Mouse (Mus musculus) MEL (cell line): Measurements from ENCODE around the gene Cap1. TPM values are rescaled to one million over a fixed set of nuclear protein-coding genes. Genes with fewer than 3 reads are reported as not detected.

Source experiments
- DNase-seq: peaks from one replicate; pipeline ENCODE4 v3.0.0; 2011; ENCODE audit warnings: low read depth, low spot score
- H3K27ac ChIP-seq: 2 replicates; pipeline ENCODE4 v1.5.1; 2012; ENCODE audit warnings: low read depth, mild to moderate bottlenecking, control low read depth, low read length, moderate library complexity; ENCODE audit not compliant: control insufficient read depth
- H3K27me3 ChIP-seq, 2 experiments: fragments of 150-350 bp in 1 of 2; sonication (generic) in 1 of 2; 2 replicates each; pipeline ENCODE4 v1.6.1; 2012; ENCODE audit warnings: low read length in 2 of 2, mild to moderate bottlenecking in 2 of 2, improper control_type of control experiment in 1 of 2, moderate library complexity in 1 of 2; ENCODE audit not compliant: insufficient read depth in 2 of 2, control insufficient read depth in 1 of 2
- H3K36me3 ChIP-seq, 2 experiments: 2 replicates each; pipeline ENCODE4 v1.6.1; 2012 to 2014; ENCODE audit warnings: low read length in 2 of 2, improper control_type of control experiment in 1 of 2, inconsistent platforms in 1 of 2, mild to moderate bottlenecking in 1 of 2; ENCODE audit not compliant: insufficient read depth in 2 of 2, control insufficient read depth in 1 of 2
- H3K4me1 ChIP-seq, 2 experiments: fragments of 150-350 bp in 1 of 2; sonication (generic) in 1 of 2; 2 replicates each; pipeline ENCODE4 v1.6.1; 2012; ENCODE audit warnings: low read length in 2 of 2, improper control_type of control experiment in 1 of 2, mild to moderate bottlenecking in 1 of 2; ENCODE audit not compliant: insufficient read depth in 2 of 2, control insufficient read depth in 1 of 2
- H3K4me3 ChIP-seq, 2 experiments: fragments of 150-350 bp in 1 of 2; sonication (generic) in 1 of 2; 2 replicates each; pipeline ENCODE4 v1.5.1; 2012; ENCODE audit warnings: low read depth in 2 of 2, low read length in 2 of 2, mild to moderate bottlenecking in 2 of 2, moderate library complexity in 2 of 2, control low read depth in 1 of 2, improper control_type of control experiment in 1 of 2; ENCODE audit not compliant: control insufficient read depth in 1 of 2, insufficient read depth in 1 of 2
- H3K79me2 ChIP-seq: 2 replicates; pipeline ENCODE4 v1.6.1; 2012; ENCODE audit warnings: mild to moderate bottlenecking, low read length, moderate library complexity; ENCODE audit not compliant: control insufficient read depth, poor library complexity, insufficient read depth
- H3K9ac ChIP-seq: 2 replicates; pipeline ENCODE4 v1.6.1; 2012; ENCODE audit warnings: low read depth, mild to moderate bottlenecking, control low read depth, low read length, moderate library complexity; ENCODE audit not compliant: control insufficient read depth, poor library complexity, severe bottlenecking
- H3K9me3 ChIP-seq: fragments of 150-350 bp; sonication (generic); replicated peaks from 2 replicates; pipeline ENCODE4 v1.6.1; 2012; ENCODE audit warnings: mild to moderate bottlenecking, low read length, improper control_type of control experiment, moderate library complexity; ENCODE audit not compliant: insufficient read depth
- BHLHE40 ChIP-seq: IDR thresholded peaks from 2 replicates; pipeline ENCODE4 v1.6.1; 2012; ENCODE audit warnings: low read depth, mild to moderate bottlenecking, inconsistent platforms, low read length, improper control_type of control experiment, borderline replicate concordance
- CHD2 ChIP-seq: IDR thresholded peaks from 2 replicates; pipeline ENCODE4 v1.6.1; 2011; ENCODE audit warnings: low read length, improper control_type of control experiment
- E2F4 ChIP-seq: IDR thresholded peaks from 2 replicates; pipeline ENCODE4 v1.6.1; 2011; ENCODE audit warnings: low read depth, low read length, improper control_type of control experiment, borderline replicate concordance
- EP300 ChIP-seq, 2 experiments: IDR thresholded peaks; 2 replicates each; pipeline ENCODE4 v1.6.1; 2011; ENCODE audit warnings: improper control_type of control experiment in 2 of 2, low read length in 2 of 2, low read depth in 1 of 2, mild to moderate bottlenecking in 1 of 2
- ETS1 ChIP-seq: IDR thresholded peaks from 2 replicates; pipeline ENCODE4 v1.6.1; 2012; ENCODE audit warnings: low read depth, mild to moderate bottlenecking, inconsistent platforms, low read length, improper control_type of control experiment, moderate library complexity
- GATA1 ChIP-seq: IDR thresholded peaks from 2 replicates; pipeline ENCODE4 v1.6.1; 2011; ENCODE audit warnings: low read depth, low read length, improper control_type of control experiment
- JUND ChIP-seq: IDR thresholded peaks from 2 replicates; pipeline ENCODE4 v1.6.1; 2011; ENCODE audit warnings: low read depth, mild to moderate bottlenecking, improper control_type of control experiment, low read length
- KAT2A ChIP-seq: conservative IDR thresholded peaks from 2 replicates; pipeline ENCODE4 v1.6.1; 2012; ENCODE audit warnings: low read depth, low read length, improper control_type of control experiment, inconsistent platforms
- MAFK ChIP-seq: IDR thresholded peaks from 2 replicates; pipeline ENCODE4 v1.6.1; 2011; ENCODE audit warnings: low read depth, mild to moderate bottlenecking, low read length, improper control_type of control experiment, borderline replicate concordance
- MAX ChIP-seq: IDR thresholded peaks from 2 replicates; pipeline ENCODE4 v1.6.1; 2011; ENCODE audit warnings: low read length, improper control_type of control experiment
- MEF2A ChIP-seq: IDR thresholded peaks from 2 replicates; pipeline ENCODE4 v1.6.1; 2014; ENCODE audit warnings: low read depth, mild to moderate bottlenecking, inconsistent platforms, low read length, improper control_type of control experiment; ENCODE audit not compliant: poor library complexity, insufficient replicate concordance, severe bottlenecking; ENCODE audit errors: extremely low read depth
- MYB ChIP-seq: IDR thresholded peaks from 2 replicates; pipeline ENCODE4 v1.6.1; 2011; ENCODE audit warnings: mild to moderate bottlenecking, low read depth, low read length, improper control_type of control experiment
- MYC ChIP-seq: IDR thresholded peaks from 2 replicates; pipeline ENCODE4 v1.6.1; 2011; ENCODE audit warnings: low read depth, mild to moderate bottlenecking, low read length, improper control_type of control experiment, moderate library complexity
- NELFE ChIP-seq: IDR thresholded peaks from 2 replicates; pipeline ENCODE4 v1.6.1; 2011; ENCODE audit warnings: low read depth, low read length, improper control_type of control experiment
- POLR2A ChIP-seq, 2 experiments: IDR thresholded peaks; 2 replicates each; pipeline ENCODE4 v1.6.1; 2011 to 2012; ENCODE audit warnings: low read length in 2 of 2, mild to moderate bottlenecking in 2 of 2, control low read depth in 1 of 2, improper control_type of control experiment in 1 of 2, low read depth in 1 of 2, moderate library complexity in 1 of 2; ENCODE audit not compliant: control insufficient read depth in 1 of 2, insufficient read depth in 1 of 2, poor library complexity in 1 of 2
- POLR2AphosphoS2 ChIP-seq: IDR thresholded peaks from 2 replicates; pipeline ENCODE4 v1.6.1; 2011; ENCODE audit warnings: low read length, improper control_type of control experiment
- RAD21 ChIP-seq: IDR thresholded peaks from 2 replicates; pipeline ENCODE4 v1.6.1; 2011; ENCODE audit warnings: mild to moderate bottlenecking, low read depth, low read length, improper control_type of control experiment
- RCOR1 ChIP-seq: IDR thresholded peaks from 2 replicates; pipeline ENCODE4 v1.6.1; 2012; ENCODE audit warnings: low read depth, mild to moderate bottlenecking, inconsistent platforms, low read length, improper control_type of control experiment
- SMC3 ChIP-seq: IDR thresholded peaks from 2 replicates; pipeline ENCODE4 v1.6.1; 2011; ENCODE audit warnings: low read depth, low read length, improper control_type of control experiment
- TBP ChIP-seq: IDR thresholded peaks from 2 replicates; pipeline ENCODE4 v1.8.0; 2011; ENCODE audit warnings: low read depth, low read length, improper control_type of control experiment
- TCF12 ChIP-seq: IDR thresholded peaks from 2 replicates; pipeline ENCODE4 v1.6.1; 2014; ENCODE audit warnings: low read depth, mild to moderate bottlenecking, inconsistent platforms, low read length, improper control_type of control experiment, moderate library complexity
- UBTF ChIP-seq: IDR thresholded peaks from 2 replicates; pipeline ENCODE4 v1.6.1; 2012; ENCODE audit warnings: low read depth, mild to moderate bottlenecking, inconsistent platforms, low read length, improper control_type of control experiment, moderate library complexity, borderline replicate concordance; ENCODE audit not compliant: insufficient read depth
- USF1 ChIP-seq: IDR thresholded peaks from 2 replicates; pipeline ENCODE4 v1.6.1; 2014; ENCODE audit warnings: low read depth, mild to moderate bottlenecking, inconsistent platforms, low read length, improper control_type of control experiment, moderate library complexity
- USF2 ChIP-seq, 2 experiments: IDR thresholded peaks; 2 replicates each; pipeline ENCODE4 v1.6.1; 2011 to 2012; ENCODE audit warnings: improper control_type of control experiment in 2 of 2, low read length in 2 of 2, borderline replicate concordance in 1 of 2, inconsistent platforms in 1 of 2, low read depth in 1 of 2, mild to moderate bottlenecking in 1 of 2; ENCODE audit not compliant: insufficient read depth in 1 of 2
- ZC3H11A ChIP-seq: IDR thresholded peaks from 2 replicates; pipeline ENCODE4 v1.6.1; 2012; ENCODE audit warnings: low read depth, mild to moderate bottlenecking, inconsistent platforms, low read length, improper control_type of control experiment
- ZKSCAN1 ChIP-seq: IDR thresholded peaks from 2 replicates; pipeline ENCODE4 v1.6.1; 2012; ENCODE audit warnings: low read depth, mild to moderate bottlenecking, inconsistent platforms, low read length, improper control_type of control experiment, moderate library complexity
- ZMIZ1 ChIP-seq: IDR thresholded peaks from 2 replicates; pipeline ENCODE4 v1.6.1; 2012; ENCODE audit warnings: low read depth, mild to moderate bottlenecking, inconsistent platforms, low read length, improper control_type of control experiment, moderate library complexity
- polyA plus RNA-seq, 2 experiments: library from polyadenylated mRNA; stranded (reverse) in 1 of 2; unstranded in 1 of 2; fragments of >175 nt in 1 of 2; fragments of >200 nt in 1 of 2; gene quantifications; 2 replicates each; pipeline versions ENCODE4 v1.2.1 to v1.2.4; 2012; ENCODE audit warnings: low replicate concordance in 2 of 2, low read depth in 1 of 2; ENCODE audit not compliant: insufficient read length in 2 of 2, insufficient read depth in 1 of 2, missing spikeins in 1 of 2
- total RNA-seq: library from RNA; depleted of rRNA; stranded (reverse); fragments of 300-350 nt; gene quantifications from 2 replicates; pipeline ENCODE4 v1.2.3, GENCODE M21; 2012

Gene Cap1
- total and polyA plus RNA-seq, 3 experiments, result 68.3 to 134 TPM; not detected in 1

DNA sequence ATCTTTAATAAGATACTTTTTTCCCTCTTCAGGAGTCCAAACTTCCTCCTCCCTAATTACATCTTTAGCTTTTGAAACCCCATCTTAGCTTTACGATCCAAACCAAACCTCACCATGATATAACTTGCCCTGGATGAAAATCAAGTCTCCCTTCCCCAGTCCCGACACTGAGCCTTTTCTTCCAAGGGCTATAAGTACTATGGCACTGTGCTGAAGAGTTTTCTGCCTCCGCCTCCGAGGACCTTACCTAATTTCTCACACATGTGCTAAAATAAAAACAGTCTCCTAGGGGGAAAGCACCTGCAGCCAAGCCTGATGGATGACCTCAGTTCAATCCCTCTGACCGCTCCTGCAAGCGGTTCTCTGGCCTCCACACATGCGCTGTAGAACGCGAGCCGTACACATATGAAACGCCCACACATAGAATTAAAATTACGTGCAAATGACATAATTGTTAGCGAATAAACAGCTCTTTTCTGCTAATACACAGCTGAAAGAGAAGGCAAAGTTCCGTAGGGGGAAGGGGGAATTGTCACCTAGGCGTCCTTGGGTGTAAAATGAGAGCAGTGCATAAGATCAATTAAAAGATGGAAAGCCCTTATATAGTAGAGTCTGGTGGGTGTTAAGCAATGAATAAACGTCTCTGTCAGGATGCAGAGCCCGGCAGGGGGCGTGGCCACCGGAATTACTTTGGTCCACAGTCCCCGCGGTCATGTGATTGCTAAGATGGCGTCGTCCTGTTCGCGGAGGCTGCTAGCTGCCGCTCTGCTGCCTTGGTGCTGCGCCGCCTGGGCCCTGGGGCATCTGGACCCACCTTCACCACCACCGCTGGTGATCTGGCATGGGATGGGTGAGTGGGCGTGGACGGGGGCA, 50.1 kb downstream of the Cap1 start, which contains the start of gene Ppt1 (continued):
- no peak for TF ChIP-seq UBTF
- no peak for TF ChIP-seq ZKSCAN1
- TF ChIP-seq POLR2A (IDR thresholded peaks at IDR 0.05; ENCODE audit: control insufficient read depth in 1 of 2, insufficient read depth in 1 of 2, low read depth in 1 of 2, low read length in 2 of 2, poor library complexity in 1 of 2), result peak; percentile 63 to 75
- no peak for TF ChIP-seq JUND
- no peak; a peak in 1 of 4 replicates for TF ChIP-seq EP300 (IDR thresholded peaks at IDR 0.05; ENCODE audit: low read depth in 1 of 2, low read length in 2 of 2)
- no peak for TF ChIP-seq E2F4
- no peak for TF ChIP-seq MEF2A
- TF ChIP-seq CHD2, result no peak
- TF ChIP-seq GATA1, result no peak
- peak; percentile 22; the same call in 1 of the 2 replicates for TF ChIP-seq ZMIZ1
- TF ChIP-seq MAX, result 0 out of 2 replicates have a peak, but pooled peaks have one; percentile 23
- peak; percentile 56 for TF ChIP-seq ETS1
- peak; percentile 43; the same call in 1 of the 2 replicates for TF ChIP-seq TBP
- TF ChIP-seq MYB, result no peak
- TF ChIP-seq TCF12, result peak; percentile 41; the same call in 1 of the 2 replicates
- TF ChIP-seq USF2 (IDR thresholded peaks at IDR 0.05; ENCODE audit: borderline replicate concordance in 1 of 2, insufficient read depth in 1 of 2, low read depth in 1 of 2, low read length in 2 of 2), result peak; percentile 41 to 81; a peak in 3 of 4 replicates
- TF ChIP-seq RAD21, result no peak
- TF ChIP-seq, all 39 proteins: peak for 16

DNA sequence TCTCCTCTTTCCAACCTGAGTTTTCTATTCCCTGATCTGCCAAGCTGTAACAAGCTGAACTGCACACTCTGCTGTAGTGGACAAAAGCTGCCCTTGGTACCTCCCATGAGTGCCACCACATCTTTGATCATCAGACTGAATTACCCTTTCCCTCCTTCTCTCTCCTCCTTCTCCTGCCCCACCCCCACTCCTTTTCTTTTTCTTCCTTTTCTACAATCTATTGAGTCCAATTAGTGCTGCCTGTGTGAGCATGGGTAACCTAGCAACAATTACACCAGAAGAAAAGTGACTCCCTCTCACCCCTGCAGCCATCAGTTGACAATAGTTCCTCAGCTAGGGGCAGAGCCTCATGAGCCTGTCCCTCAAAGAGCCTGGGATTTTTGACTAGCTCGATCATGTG, 54.0 kb downstream of the Cap1 start:
- peak; percentile 39 for DNase-seq
- Histone ChIP-seq H3K4me3 (no peak overlapping the region), H3K27ac (no peak overlapping the region), H3K9me3 (no peaks in the 10 kb centered on the region), H3K79me2 (peaks cover 5% of the 10 kb centered on the region), H3K27me3 (no peaks in the 10 kb centered on the region), H3K4me1 (peaks cover 18 to 33% of the 10 kb centered on the region in 2 experiments), H3K9ac (no peak overlapping the region), H3K36me3 (peaks cover 0 to 35% of the 10 kb centered on the region in 2 experiments; a peak in 2 of 4 replicates)
- TF ChIP-seq UBTF (no peak), NELFE (no peak), BHLHE40 (no peak), POLR2AphosphoS2 (no peak), MYB (no peak), RAD21 (no peak), EP300 (IDR thresholded peaks at IDR 0.05; ENCODE audit: low read depth in 1 of 2, low read length in 2 of 2) (no peak), KAT2A (no peak), CHD2 (no peak), MYC (no peak), ETS1 (no peak), ZKSCAN1 (no peak), ZC3H11A (no peak), RCOR1 (no peak), USF1 (no peak), GATA1 (no peak), POLR2A (IDR thresholded peaks at IDR 0.05; ENCODE audit: control insufficient read depth in 1 of 2, insufficient read depth in 1 of 2, low read depth in 1 of 2, low read length in 2 of 2, poor library complexity in 1 of 2) (no peak), MAFK (no peak), SMC3 (no peak)
- TF ChIP-seq, all 39 proteins: peak for 0
